Mouse (Mus musculus) heart, adult 2 months (tissue): ENCODE data around the gene Phf20.

Source experiments
- CTCF ChIP-seq: fragments of 200-600 bp; IDR thresholded peaks from 2 replicates; pipeline ENCODE4 v1.8.1; 2022; ENCODE audit warnings: antibody characterized with exemption, mild to moderate bottlenecking, moderate library complexity
- EP300 ChIP-seq: fragments of 200-500 bp; IDR thresholded peaks from 2 replicates; pipeline ENCODE4 v1.6.1; 2011; ENCODE audit warnings: low read depth, low read length, control low read depth; ENCODE audit not compliant: insufficient read depth
- POLR2A ChIP-seq: fragments of 200-500 bp; IDR thresholded peaks from 2 replicates; pipeline ENCODE4 v1.6.1; 2011; ENCODE audit warnings: mild to moderate bottlenecking, low read depth, low read length, control low read depth; ENCODE audit not compliant: insufficient read depth

GRCm38 (mm10) chr2:156289552-156290160 lies 93.4 kb downstream of the Phf20 start:
- no peak for TF ChIP-seq CTCF
- no peak for TF ChIP-seq POLR2A
- no peak for TF ChIP-seq EP300
